Mouse (Mus musculus): ENCODE data around the gene Ttc7.

Ttc7 gene

GRCm38 (mm10) chr17:87282706-87283053, at the start of gene Ttc7:
Ttc7 (plus strand) TSS chr17:87282886.
- peak; percentile 99 for DNase-seq (ENCODE audit: low spot score in 2 of 2)

GRCm38 (mm10) chr17:87235019-87235418, 47.7 kb upstream of the Ttc7 start:
- DNase-seq (ENCODE audit: low spot score in 2 of 2): no peak

GRCm38 (mm10) chr17:87236725-87237650, 45.7 kb upstream of the Ttc7 start:
- no peak for DNase-seq (ENCODE audit: low spot score in 2 of 2)

- DNase-seq (ENCODE audit: low spot score in 2 of 2): no peak
Measured at GRCm38 (mm10) chr17:87237826-87238225, 44.9 kb upstream of the Ttc7 start.

GRCm38 (mm10) chr17:87246103-87246502, 36.6 kb upstream of the Ttc7 start:
- DNase-seq (ENCODE audit: low spot score in 2 of 2): no peak

GRCm38 (mm10) chr17:87254384-87254783, 28.3 kb upstream of the Ttc7 start:
- no peak for DNase-seq (ENCODE audit: low spot score in 2 of 2)

GRCm38 (mm10) chr17:87255672-87256071, 27.0 kb upstream of the Ttc7 start:
- no peak for DNase-seq (ENCODE audit: low spot score in 2 of 2)

GRCm38 (mm10) chr17:87263401-87263800, 19.3 kb upstream of the Ttc7 start:
- no peak for DNase-seq (ENCODE audit: low spot score in 2 of 2)

GRCm38 (mm10) chr17:87264054-87264830, 18.4 kb upstream of the Ttc7 start:
- DNase-seq (ENCODE audit: low spot score in 2 of 2): no peak

- DNase-seq (ENCODE audit: low spot score in 2 of 2): no peak
Measured at GRCm38 (mm10) chr17:87264927-87265791, 17.5 kb upstream of the Ttc7 start.

GRCm38 (mm10) chr17:87265792-87266186, 16.9 kb upstream of the Ttc7 start, which contains the start of gene Mcfd2:
Mcfd2 (minus strand) TSS chr17:87265935.
- DNase-seq (ENCODE audit: low spot score in 2 of 2): peak; percentile 83 to 90

GRCm38 (mm10) chr17:87269454-87269853, 13.2 kb upstream of the Ttc7 start:
- no peak for DNase-seq (ENCODE audit: low spot score in 2 of 2)

GRCm38 (mm10) chr17:87275363-87276341, 7.0 kb upstream of the Ttc7 start:
- DNase-seq (ENCODE audit: low spot score in 2 of 2): no peak

GRCm38 (mm10) chr17:87282007-87282705, 530 bp upstream of the Ttc7 start:
- peak; percentile 86 to 87 for DNase-seq (ENCODE audit: low spot score in 2 of 2)

- DNase-seq (ENCODE audit: low spot score in 2 of 2): peak; percentile 39 to 62
Measured at GRCm38 (mm10) chr17:87283055-87283754, 519 bp downstream of the Ttc7 start.

- DNase-seq (ENCODE audit: low spot score in 2 of 2): peak; percentile 48 to 59
Measured at GRCm38 (mm10) chr17:87283755-87284481, 1.2 kb downstream of the Ttc7 start.

- no peak for DNase-seq (ENCODE audit: low spot score in 2 of 2)
Measured at GRCm38 (mm10) chr17:87284482-87285040, 1.9 kb downstream of the Ttc7 start.
